Mouse (Mus musculus): ENCODE results near the gene Gimap4.
"Not testable (repeated sequence)": the region's sequence is repeated elsewhere in the genome, so short reads cannot be mapped to it uniquely, and the experiment has no call there.

Gimap4 gene

GRCm38 (mm10) chr6:48676860-48677415, 7.4 kb upstream of the Gimap4 start:
- DNase-seq = no peak

- DNase-seq = no peak
Measured at GRCm38 (mm10) chr6:48677492-48678345, 6.6 kb upstream of the Gimap4 start.

GRCm38 (mm10) chr6:48678391-48678790, 6.0 kb upstream of the Gimap4 start:
- no peak for DNase-seq

- DNase-seq = no peak
Measured at GRCm38 (mm10) chr6:48679701-48680100, 4.6 kb upstream of the Gimap4 start.

- no peak for DNase-seq
Measured at GRCm38 (mm10) chr6:48680421-48680820, 3.9 kb upstream of the Gimap4 start.

GRCm38 (mm10) chr6:48681472-48682090, 2.8 kb upstream of the Gimap4 start:
- DNase-seq = no peak

GRCm38 (mm10) chr6:48682271-48682670, 2.1 kb upstream of the Gimap4 start:
- no peak for DNase-seq

GRCm38 (mm10) chr6:48683263-48683821, 1.0 kb upstream of the Gimap4 start:
- not testable (repeated sequence) for DNase-seq

GRCm38 (mm10) chr6:48684806-48685205, 457 bp downstream of the Gimap4 start:
- peak; percentile 53 for DNase-seq

- DNase-seq = no peak
Measured at GRCm38 (mm10) chr6:48685251-48685650, 902 bp downstream of the Gimap4 start.

GRCm38 (mm10) chr6:48685694-48686665, 1.6 kb downstream of the Gimap4 start:
- no peak for DNase-seq

- DNase-seq = no peak
Measured at GRCm38 (mm10) chr6:48687077-48687476, 2.7 kb downstream of the Gimap4 start.

GRCm38 (mm10) chr6:48689320-48689719, 5.0 kb downstream of the Gimap4 start:
- DNase-seq = no peak

GRCm38 (mm10) chr6:48692962-48693361, 8.6 kb downstream of the Gimap4 start:
- no peak for DNase-seq

- no peak for DNase-seq
Measured at GRCm38 (mm10) chr6:48696830-48697554, 12.6 kb downstream of the Gimap4 start.

GRCm38 (mm10) chr6:48697555-48697930, 13.2 kb downstream of the Gimap4 start:
- DNase-seq = no peak

GRCm38 (mm10) chr6:48698066-48698856, 13.9 kb downstream of the Gimap4 start:
- DNase-seq = no peak

GRCm38 (mm10) chr6:48698888-48699287, 14.5 kb downstream of the Gimap4 start:
- no peak for DNase-seq

GRCm38 (mm10) chr6:48700251-48701075, 16.1 kb downstream of the Gimap4 start:
- peak; percentile 48 for DNase-seq

- no peak for DNase-seq
Measured at GRCm38 (mm10) chr6:48702146-48702545, 17.8 kb downstream of the Gimap4 start.

All from kidney, postnatal 10 days (tissue).